9 mouse cellular contexts compared by ENCODE assay signal in genomic region chr7:99966011-99966721, GRCm38 (mm10). TPM values are rescaled to one million over a fixed set of nuclear protein-coding genes. Genes with fewer than 3 reads are reported as not detected.
DNase-seq lines count a peak whose midpoint lies in the region; ATAC-seq and TF ChIP-seq lines count a peak whose summit lies in the region.
"Had no signal": no experiment of that assay in that cellular context is flagged by ENCODE, and none has a peak within 500 bp of the region (broad histone marks: within the 10 kb centered on the region; RNA-seq: fewer than 3 reads in every experiment).

No protein-coding gene starts in this region.

- 59% methylated on average over 9 of the region's 9 CpGs for WGBS in embryonic facial prominence, embryonic 11.5 days
- 61% methylated on average over 9 of the region's 9 CpGs for WGBS in embryonic facial prominence, embryonic 10.5 days
- 60% methylated on average over 9 of the region's 9 CpGs for WGBS in lung, embryonic 16.5 days
- 49% methylated on average over 9 of the region's 9 CpGs for WGBS in limb, embryonic 15.5 days
- WGBS in stomach, postnatal 0 days: 54% methylated on average over 9 of the region's 9 CpGs

- no peaks in the 10 kb centered on the region for H3K36me3 ChIP-seq in embryonic facial prominence, embryonic 11.5 days (replicated peaks; ENCODE audit: control insufficient read depth, insufficient read depth, low read depth, low read length)
- no peaks in the 10 kb centered on the region for H3K36me3 ChIP-seq in embryonic facial prominence, embryonic 10.5 days (replicated peaks)
- no peaks in the 10 kb centered on the region for H3K36me3 ChIP-seq in lung, embryonic 16.5 days (ENCODE audit: control insufficient read depth, insufficient read depth, low read length)
- H3K36me3 ChIP-seq in limb, embryonic 15.5 days: no peaks in the 10 kb centered on the region
- no peaks in the 10 kb centered on the region for H3K36me3 ChIP-seq in stomach, postnatal 0 days (ENCODE audit: control insufficient read depth, insufficient read depth, low read length)
- H3K36me3 ChIP-seq: lung, embryonic 15.5 days had no signal

- ATAC-seq in embryonic facial prominence, embryonic 11.5 days (replicated peaks; ENCODE audit: insufficient number of reproducible peaks, low FRiP score, low TSS enrichment, low read depth): no peak
- ATAC-seq in lung, embryonic 16.5 days (ENCODE audit: low read depth): 0 out of 2 replicates have a peak, but pooled peaks have one; percentile 31
- no peak for ATAC-seq in limb, embryonic 15.5 days (ENCODE audit: insufficient number of reproducible peaks, low FRiP score, low TSS enrichment, low read depth)
- no peak for ATAC-seq in stomach, postnatal 0 days (ENCODE audit: low FRiP score, low TSS enrichment)
- ATAC-seq in erythroblast, adult 5-6 weeks (replicated peaks; ENCODE audit: low FRiP score, poor library complexity, severe bottlenecking): no peak
- ATAC-seq in inflammation-experienced regulatory T-cells, adult 6 months: no peak

- TF ChIP-seq EP300 in stomach, postnatal 0 days (optimal IDR thresholded peaks at IDR 0.05): no peak

- no peak overlapping the region for H3K4me3 ChIP-seq in embryonic facial prominence, embryonic 11.5 days (ENCODE audit: low read depth, low read length)
- no peak overlapping the region for H3K4me3 ChIP-seq in embryonic facial prominence, embryonic 10.5 days
- no peak overlapping the region for H3K4me3 ChIP-seq in lung, embryonic 16.5 days (ENCODE audit: low read length)
- H3K4me3 ChIP-seq in limb, embryonic 15.5 days: no peak overlapping the region
- no peak overlapping the region for H3K4me3 ChIP-seq in stomach, postnatal 0 days (ENCODE audit: low read depth, low read length)
- H3K4me3 ChIP-seq: lung, embryonic 15.5 days had no signal

- no peak overlapping the region for H3K4me2 ChIP-seq in embryonic facial prominence, embryonic 11.5 days (ENCODE audit: low read depth, low read length)
- no peak overlapping the region for H3K4me2 ChIP-seq in lung, embryonic 16.5 days (ENCODE audit: low read depth, low read length)
- no peak overlapping the region for H3K4me2 ChIP-seq in limb, embryonic 15.5 days
- H3K4me2 ChIP-seq in stomach, postnatal 0 days (replicated peaks; ENCODE audit: low read depth): 0 out of 2 replicates have a peak overlapping the region, but pooled peaks have one; percentile 6
- H3K4me2 ChIP-seq: lung, embryonic 15.5 days had no signal

- H3K9ac ChIP-seq in embryonic facial prominence, embryonic 11.5 days (replicated peaks; ENCODE audit: low read length): no peak overlapping the region
- H3K9ac ChIP-seq in lung, embryonic 16.5 days (ENCODE audit: low read length): no peak overlapping the region
- H3K9ac ChIP-seq in limb, embryonic 15.5 days: no peak overlapping the region
- H3K9ac ChIP-seq in stomach, postnatal 0 days (ENCODE audit: low read length): no peak overlapping the region
- H3K9ac ChIP-seq: lung, embryonic 15.5 days had no signal

- H3K4me1 ChIP-seq in embryonic facial prominence, embryonic 11.5 days (ENCODE audit: control insufficient read depth, insufficient read depth, low read length): peaks cover 2% of the 10 kb centered on the region; the same call in 1 of the 2 replicates
- peaks cover 38% of the 10 kb centered on the region for H3K4me1 ChIP-seq in embryonic facial prominence, embryonic 10.5 days
- peaks cover 26% of the 10 kb centered on the region for H3K4me1 ChIP-seq in lung, embryonic 16.5 days (replicated peaks; ENCODE audit: control insufficient read depth, insufficient read depth, low read length)
- peaks cover 31% of the 10 kb centered on the region for H3K4me1 ChIP-seq in limb, embryonic 15.5 days
- H3K4me1 ChIP-seq in stomach, postnatal 0 days (replicated peaks; ENCODE audit: control insufficient read depth, insufficient read depth): peaks cover 4% of the 10 kb centered on the region

- TF ChIP-seq CTCF in stomach, postnatal 0 days (IDR thresholded peaks at IDR 0.05; ENCODE audit: low read depth): no peak

- no peaks in the 10 kb centered on the region for H3K9me3 ChIP-seq in embryonic facial prominence, embryonic 11.5 days (replicated peaks; ENCODE audit: control insufficient read depth, low read length)
- H3K9me3 ChIP-seq in embryonic facial prominence, embryonic 10.5 days: no peaks in the 10 kb centered on the region
- H3K9me3 ChIP-seq in lung, embryonic 16.5 days (ENCODE audit: control insufficient read depth, low read length): no peaks in the 10 kb centered on the region
- no peaks in the 10 kb centered on the region for H3K9me3 ChIP-seq in limb, embryonic 15.5 days
- no peaks in the 10 kb centered on the region for H3K9me3 ChIP-seq in stomach, postnatal 0 days (ENCODE audit: control insufficient read depth, low read length)
- H3K9me3 ChIP-seq: lung, embryonic 15.5 days had no signal

- H3K27ac ChIP-seq in embryonic facial prominence, embryonic 11.5 days (replicated peaks; ENCODE audit: low read depth, low read length): 0 out of 2 replicates have a peak overlapping the region, but pooled peaks have one; percentile 8
- H3K27ac ChIP-seq in embryonic facial prominence, embryonic 10.5 days (replicated peaks): no peak overlapping the region
- no peak overlapping the region for H3K27ac ChIP-seq in lung, embryonic 16.5 days (ENCODE audit: low read length)
- H3K27ac ChIP-seq in limb, embryonic 15.5 days: 0 out of 2 replicates have a peak overlapping the region, but pooled peaks have one; percentile 38
- peak overlapping the region; percentile 81 for H3K27ac ChIP-seq in stomach, postnatal 0 days (replicated peaks)

- no peaks in the 10 kb centered on the region for H3K27me3 ChIP-seq in embryonic facial prominence, embryonic 11.5 days (ENCODE audit: control insufficient read depth, insufficient read depth, low read length)
- H3K27me3 ChIP-seq in embryonic facial prominence, embryonic 10.5 days (replicated peaks; ENCODE audit: low read depth, poor library complexity, severe bottlenecking): no peaks in the 10 kb centered on the region
- no peaks in the 10 kb centered on the region for H3K27me3 ChIP-seq in lung, embryonic 16.5 days (ENCODE audit: control insufficient read depth, insufficient read depth, low read depth, low read length)
- H3K27me3 ChIP-seq in limb, embryonic 15.5 days: no peaks in the 10 kb centered on the region
- no peaks in the 10 kb centered on the region for H3K27me3 ChIP-seq in stomach, postnatal 0 days (ENCODE audit: control insufficient read depth, insufficient read depth, low read length)
- H3K27me3 ChIP-seq: lung, embryonic 15.5 days had no signal

- no peak for DNase-seq in embryonic facial prominence, embryonic 11.5 days (ENCODE audit: low spot score)
- no peak for DNase-seq in embryonic facial prominence, embryonic 10.5 days (ENCODE audit: low spot score)
- DNase-seq in lung, postnatal 14 days: no peak
- no peak for DNase-seq in stomach, postnatal 0 days (ENCODE audit: low spot score)

RNA-seq across cellular contexts. Expression of gene Rnf169, which starts 14.1 kb away (rescaled TPM):
- polyA plus RNA-seq in embryonic facial prominence, embryonic 11.5 days (2014; fragmentation: Nextera tagmentation; extraction: Ambion mirVana): 6.9 and 7.4 TPM in 2 replicates
- polyA plus RNA-seq in embryonic facial prominence, embryonic 10.5 days (2016; fragmentation: Nextera tagmentation; extraction: Ambion mirVana): 5.4 and 5.7 TPM in 2 replicates
- 4.4 and 5.2 TPM in 2 replicates for polyA plus RNA-seq in lung, embryonic 16.5 days (2015; fragmentation: Nextera tagmentation; extraction: Ambion mirVana)
- polyA plus RNA-seq in limb, embryonic 15.5 days (2015; fragmentation: Nextera tagmentation; extraction: Ambion mirVana): 4.3 and 5.4 TPM in 2 replicates
- 1.8 and 2.0 TPM in 2 replicates for polyA plus RNA-seq in stomach, postnatal 0 days (2015; fragmentation: Nextera tagmentation; extraction: Ambion mirVana)
- total RNA-seq in erythroblast, adult 5-6 weeks (2015; ENCODE audit: low replicate concordance): 2.3 and 5.6 TPM in 2 replicates
- 4.0 and 5.3 TPM in 2 replicates for total RNA-seq in erythroblast, adult 5-6 weeks (2017; ENCODE audit: low replicate concordance)
- polyA plus RNA-seq in inflammation-experienced regulatory T-cells, adult 6 months (2017; shearing (Covaris generic)): 10 to 100 TPM in 1 of 3 experiments, 1 to 10 TPM in 2; 5.3 to 10.6 (median 8.4) TPM

RNA-seq across cellular contexts. Expression of gene Chrdl2, which starts 39.8 kb away (rescaled TPM):
- polyA plus RNA-seq in embryonic facial prominence, embryonic 11.5 days (2014; fragmentation: Nextera tagmentation; extraction: Ambion mirVana): 0.49 and 1.3 TPM in 2 replicates
- polyA plus RNA-seq in embryonic facial prominence, embryonic 10.5 days (2016; fragmentation: Nextera tagmentation; extraction: Ambion mirVana): 0.71 and 0.77 TPM in 2 replicates
- 0.35 TPM in 1 of 2 replicates, not detected in the other for polyA plus RNA-seq in lung, embryonic 16.5 days (2015; fragmentation: Nextera tagmentation; extraction: Ambion mirVana)
- polyA plus RNA-seq in limb, embryonic 15.5 days (2015; fragmentation: Nextera tagmentation; extraction: Ambion mirVana): 1.3 and 1.8 TPM in 2 replicates
- polyA plus RNA-seq in stomach, postnatal 0 days (2015; fragmentation: Nextera tagmentation; extraction: Ambion mirVana): 0.44 and 2.0 TPM in 2 replicates
- total RNA-seq in erythroblast, adult 5-6 weeks (2015; ENCODE audit: low replicate concordance): not detected in 2 replicates
- not detected in 2 replicates for total RNA-seq in erythroblast, adult 5-6 weeks (2017; ENCODE audit: low replicate concordance)
- polyA plus RNA-seq in inflammation-experienced regulatory T-cells, adult 6 months (2017; shearing (Covaris generic)): not detected
- polyA plus RNA-seq: lung, embryonic 15.5 days had no signal

Comparison
In these comparisons a context has a peak if more than half of its experiments do, and no peak if none do; other contexts are left out.
1. H3K27ac ChIP-seq: peak in embryonic facial prominence, embryonic 11.5 days (single experiment), limb, embryonic 15.5 days (single experiment) and stomach, postnatal 0 days (single experiment); none in embryonic facial prominence, embryonic 10.5 days (single experiment) and lung, embryonic 16.5 days (single experiment).